Mouse (Mus musculus) retina, embryonic 14.5 days (tissue): Measurements from ENCODE around the gene Olfr983.

ENCODE experiments used
- DNase-seq: peaks from one replicate; pipeline ENCODE4 v3.0.0-alpha.2; 2015; ENCODE audit warnings: low spot score

Olfr983 gene

GRCm38 (mm10) chr9:40093495-40093894 is at the start of gene Olfr983:
Gene Olfr983, minus strand, starts transcription at chr9:40093595.
- DNase-seq: no peak

- no peak for DNase-seq
Measured at GRCm38 (mm10) chr9:40141544-40141943, 48.1 kb upstream of the Olfr983 start.

- no peak for DNase-seq
Measured at GRCm38 (mm10) chr9:40139484-40139883, 46.1 kb upstream of the Olfr983 start.

GRCm38 (mm10) chr9:40136987-40137688 is 43.7 kb upstream of the Olfr983 start:
- no peak for DNase-seq

GRCm38 (mm10) chr9:40130556-40130955 is 37.2 kb upstream of the Olfr983 start:
- DNase-seq: no peak

GRCm38 (mm10) chr9:40130084-40130483 is 36.7 kb upstream of the Olfr983 start, which contains the start of gene Olfr985:
Gene Olfr985, minus strand, starts transcription at chr9:40130184.
- no peak for DNase-seq

- DNase-seq: peak; percentile 33
Measured at GRCm38 (mm10) chr9:40117287-40117659, 23.9 kb upstream of the Olfr983 start.

GRCm38 (mm10) chr9:40116645-40117286 is 23.4 kb upstream of the Olfr983 start:
- DNase-seq: no peak

- no peak for DNase-seq
Measured at GRCm38 (mm10) chr9:40114106-40114505, 20.7 kb upstream of the Olfr983 start, which contains the start of gene Olfr984. Gene Olfr984, minus strand, starts transcription at chr9:40114206.

GRCm38 (mm10) chr9:40094769-40095168 is 1.4 kb upstream of the Olfr983 start:
- no peak for DNase-seq

GRCm38 (mm10) chr9:40073529-40073928 is 19.9 kb downstream of the Olfr983 start, which contains the start of gene Olfr982:
Gene Olfr982, plus strand, starts transcription at chr9:40073829.
- no peak for DNase-seq

GRCm38 (mm10) chr9:40050138-40050537 is 43.3 kb downstream of the Olfr983 start:
- no peak for DNase-seq
